Mouse (Mus musculus): ENCODE data around the gene Sh3bgrl3.

GRCm38 (mm10) chr4:134153656-134154055 lies 25.1 kb upstream of the Sh3bgrl3 start:
- TF ChIP-seq POLR2A (IDR thresholded peaks at IDR 0.05; ENCODE audit: insufficient read length, low read depth): no peak
- TF ChIP-seq E2F4 (IDR thresholded peaks at IDR 0.05; ENCODE audit: insufficient read depth): no peak
- no peak for TF ChIP-seq USF1 (IDR thresholded peaks at IDR 0.05; ENCODE audit: low read depth)
- TF ChIP-seq MAX (IDR thresholded peaks at IDR 0.05; ENCODE audit: low read depth): no peak
- no peak for TF ChIP-seq MYOD1 (IDR thresholded peaks at IDR 0.05; ENCODE audit: control insufficient read depth in 1 of 3, insufficient read length in 2 of 3, low read depth in 2 of 3)
- TF ChIP-seq CEBPB (IDR thresholded peaks at IDR 0.05; ENCODE audit: insufficient read depth, poor library complexity, severe bottlenecking): no peak
- no peak for TF ChIP-seq TCF12 (IDR thresholded peaks at IDR 0.05; ENCODE audit: insufficient read depth, poor library complexity, severe bottlenecking)
- TF ChIP-seq SRF (IDR thresholded peaks at IDR 0.05; ENCODE audit: control insufficient read depth, insufficient read length, low read depth): no peak
- no peak for TF ChIP-seq REST (IDR thresholded peaks at IDR 0.05; ENCODE audit: insufficient read depth, insufficient read length)
- TF ChIP-seq MYOG (IDR thresholded peaks at IDR 0.05; ENCODE audit: control insufficient read depth in 1 of 3, insufficient read depth in 1 of 3, insufficient read length in 2 of 3, low read depth in 2 of 3): no peak
- no peak for TF ChIP-seq TCF3 (IDR thresholded peaks at IDR 0.05; ENCODE audit: insufficient read length, low read depth)

All from myocyte (in vitro differentiated cells).